ENCODE assay signal across 20 mouse cellular contexts in the genomic region with DNA sequence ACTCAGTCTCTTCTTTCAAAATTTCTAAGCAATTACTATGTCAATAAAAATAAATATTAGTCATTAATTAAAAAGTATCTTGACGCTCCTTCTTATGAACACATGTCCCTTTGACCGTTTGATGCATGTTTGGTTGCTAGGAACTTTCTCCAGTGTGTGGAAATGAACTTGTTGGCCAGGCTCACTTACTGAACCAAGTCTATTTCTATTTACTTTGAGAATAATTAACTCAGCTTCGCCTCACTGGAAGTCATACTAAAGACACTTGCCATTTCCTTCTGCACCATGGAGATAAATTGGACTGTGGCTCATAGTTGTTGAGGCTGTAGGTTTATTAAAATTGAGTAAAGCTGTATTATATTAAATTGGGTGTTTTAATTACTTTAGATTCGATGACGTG. TPM values are rescaled to one million over a fixed set of nuclear protein-coding genes. Genes with fewer than 3 reads are reported as not detected.
DNase-seq lines count a peak whose midpoint lies in the region; ATAC-seq and TF ChIP-seq lines count a peak whose summit lies in the region.
"Had no signal": no experiment of that assay in that cellular context is flagged by ENCODE, and none has a peak within 500 bp of the region (broad histone marks: within the 10 kb centered on the region; RNA-seq: fewer than 3 reads in every experiment).

No protein-coding gene starts in this region.

- no peaks in the 10 kb centered on the region for H3K4me1 ChIP-seq in kidney, embryonic 14.5 days (ENCODE audit: control insufficient read depth, insufficient read depth, low read length)
- no peaks in the 10 kb centered on the region for H3K4me1 ChIP-seq in kidney, embryonic 16.5 days (ENCODE audit: insufficient read depth, low read length)
- H3K4me1 ChIP-seq in kidney, embryonic 15.5 days, result peaks cover 5% of the 10 kb centered on the region; the same call in 1 of the 2 replicates
- H3K4me1 ChIP-seq: embryonic facial prominence, embryonic 13.5 days; forebrain, embryonic 12.5 days; heart, embryonic 13.5 days had no signal

- H3K9me3 ChIP-seq in kidney, embryonic 14.5 days (ENCODE audit: control insufficient read depth, low read length), result no peaks in the 10 kb centered on the region
- no peaks in the 10 kb centered on the region for H3K9me3 ChIP-seq in kidney, embryonic 16.5 days (ENCODE audit: low read length)
- H3K9me3 ChIP-seq in kidney, embryonic 15.5 days (replicated peaks), result no peaks in the 10 kb centered on the region
- H3K9me3 ChIP-seq: embryonic facial prominence, embryonic 13.5 days; forebrain, embryonic 12.5 days; heart, embryonic 13.5 days had no signal

- TF ChIP-seq CTCF in Patski (IDR thresholded peaks at IDR 0.05), result no peak

- POLR2A ChIA-PET in Patski (lab: Charles Lee), result no interaction called here

- WGBS in kidney, embryonic 14.5 days, result 78% methylated on average over 5 of the region's 5 CpGs
- 62% methylated on average over 5 of the region's 5 CpGs for WGBS in kidney, embryonic 16.5 days
- 72% methylated on average over 5 of the region's 5 CpGs for WGBS in kidney, embryonic 15.5 days

- no peaks in the 10 kb centered on the region for H3K36me3 ChIP-seq in kidney, embryonic 14.5 days (ENCODE audit: control insufficient read depth, insufficient read depth, low read length)
- H3K36me3 ChIP-seq in kidney, embryonic 16.5 days (ENCODE audit: insufficient read depth, low read length), result no peaks in the 10 kb centered on the region
- no peaks in the 10 kb centered on the region for H3K36me3 ChIP-seq in kidney, embryonic 15.5 days
- H3K36me3 ChIP-seq: embryonic facial prominence, embryonic 13.5 days; forebrain, embryonic 12.5 days; heart, embryonic 13.5 days had no signal

- CTCF ChIA-PET in Patski (lab: Charles Lee), result interaction anchor here (0.6 to 1.2 kb wide), 2 partner anchors 31 to 181 kb away, joined by 3 to 4 read pairs; no protein-coding TSS in a partner anchor

- peak; percentile 33 for DNase-seq in kidney, adult 11 months
- no peak for DNase-seq in Patski (ENCODE audit: low read depth, low spot score)
- peak; percentile 29 to 63 for DNase-seq in kidney, postnatal 36 days
- no peak for DNase-seq in adrenal gland, adult 2 months
- DNase-seq: adrenal gland, postnatal 25 days; cerebellum, adult 18-20 months; cerebellum, adult 9-11 months; cerebellum, postnatal 36 days; gastrocnemius, postnatal 10 days; heart, postnatal 36 days had no signal

- H3K4me3 ChIP-seq in kidney, embryonic 14.5 days (ENCODE audit: low read length), result no peak overlapping the region
- H3K4me3 ChIP-seq in kidney, embryonic 16.5 days (ENCODE audit: low read length), result no peak overlapping the region
- no peak overlapping the region for H3K4me3 ChIP-seq in kidney, embryonic 15.5 days (replicated peaks)
- H3K4me3 ChIP-seq: embryonic facial prominence, embryonic 13.5 days; forebrain, embryonic 12.5 days; heart, embryonic 13.5 days had no signal

- no peak overlapping the region for H3K4me2 ChIP-seq in kidney, embryonic 14.5 days (replicated peaks; ENCODE audit: low read depth, low read length)
- no peak overlapping the region for H3K4me2 ChIP-seq in kidney, embryonic 16.5 days (replicated peaks; ENCODE audit: low read depth, low read length)
- no peak overlapping the region for H3K4me2 ChIP-seq in kidney, embryonic 15.5 days
- H3K4me2 ChIP-seq: embryonic facial prominence, embryonic 13.5 days; forebrain, embryonic 12.5 days; heart, embryonic 13.5 days had no signal

- H3K27ac ChIP-seq in kidney, embryonic 14.5 days (ENCODE audit: low read depth, low read length), result no peak overlapping the region
- no peak overlapping the region for H3K27ac ChIP-seq in kidney, embryonic 16.5 days (ENCODE audit: low read length)
- H3K27ac ChIP-seq in kidney, embryonic 15.5 days, result no peak overlapping the region
- H3K27ac ChIP-seq: embryonic facial prominence, embryonic 13.5 days; forebrain, embryonic 12.5 days; heart, embryonic 13.5 days had no signal

- H3K9ac ChIP-seq in kidney, embryonic 14.5 days (ENCODE audit: low read depth, low read length), result no peak overlapping the region
- no peak overlapping the region for H3K9ac ChIP-seq in kidney, embryonic 16.5 days (replicated peaks; ENCODE audit: low read length)
- H3K9ac ChIP-seq in kidney, embryonic 15.5 days, result no peak overlapping the region
- H3K9ac ChIP-seq: embryonic facial prominence, embryonic 13.5 days; forebrain, embryonic 12.5 days; heart, embryonic 13.5 days had no signal

- no peaks in the 10 kb centered on the region for H3K27me3 ChIP-seq in kidney, embryonic 14.5 days (ENCODE audit: control insufficient read depth, insufficient read depth, low read length)
- no peaks in the 10 kb centered on the region for H3K27me3 ChIP-seq in kidney, embryonic 16.5 days (ENCODE audit: insufficient read depth, low read length)
- H3K27me3 ChIP-seq in kidney, embryonic 15.5 days, result no peaks in the 10 kb centered on the region
- no peaks in the 10 kb centered on the region for H3K27me3 ChIP-seq in Patski
- H3K27me3 ChIP-seq: embryonic facial prominence, embryonic 13.5 days; forebrain, embryonic 12.5 days; heart, embryonic 13.5 days had no signal

- no peak for ATAC-seq in kidney, embryonic 14.5 days (ENCODE audit: low FRiP score, low TSS enrichment)
- peak; percentile 57; the same call in 1 of the 2 replicates for ATAC-seq in kidney, embryonic 16.5 days (ENCODE audit: low FRiP score, low TSS enrichment)
- no peak for ATAC-seq in kidney, embryonic 15.5 days (replicated peaks; ENCODE audit: low FRiP score)
- ATAC-seq in Patski, result peak; percentile 54
- ATAC-seq: activated CD4-positive, CD25-positive, alpha-beta regulatory T cell, adult 4 months; forebrain, embryonic 16.5 days had no signal

- in situ Hi-C loops in Patski (cut with MboI; ENCODE audit: low pct_unique_long_range_greater_than_20kb), result no loop called here

RNA-seq across cellular contexts. Expression of gene Shld1, which starts 46.2 kb away (rescaled TPM):
- 17.3 and 18.2 TPM in 2 replicates for polyA plus RNA-seq in kidney, embryonic 14.5 days (2014; fragmentation: Nextera tagmentation; extraction: Ambion mirVana)
- 13.0 and 14.5 TPM in 2 replicates for polyA plus RNA-seq in kidney, embryonic 16.5 days (2015; fragmentation: Nextera tagmentation; extraction: Ambion mirVana)
- polyA plus RNA-seq in kidney, embryonic 15.5 days (2015; fragmentation: Nextera tagmentation; extraction: Ambion mirVana), result 15.2 and 16.2 TPM in 2 replicates
- 6.2 TPM for polyA plus RNA-seq in Patski (2021)
- total RNA-seq in adrenal gland, adult 2 months (2021), result 1 to 10 TPM; 6.6 to 8.0 TPM
- polyA plus RNA-seq in adrenal gland, adult 2 months (2012; rRNA removed), result 10.1 and 10.3 TPM in 2 replicates

RNA-seq across cellular contexts. Expression of gene Chgb, which starts 48.1 kb away (rescaled TPM):
- polyA plus RNA-seq in kidney, embryonic 14.5 days (2014; fragmentation: Nextera tagmentation; extraction: Ambion mirVana), result 0.13 and 0.32 TPM in 2 replicates
- polyA plus RNA-seq in kidney, embryonic 16.5 days (2015; fragmentation: Nextera tagmentation; extraction: Ambion mirVana), result 4.9 and 9.7 TPM in 2 replicates
- 4.3 and 31.0 TPM in 2 replicates for polyA plus RNA-seq in kidney, embryonic 15.5 days (2015; fragmentation: Nextera tagmentation; extraction: Ambion mirVana)
- 0.22 TPM for polyA plus RNA-seq in Patski (2021)
- 1,000 to 10,000 TPM; 1,607 to 2,510 TPM for total RNA-seq in adrenal gland, adult 2 months (2021)
- polyA plus RNA-seq in adrenal gland, adult 2 months (2012; rRNA removed), result 148 and 289 TPM in 2 replicates
- total RNA-seq: MEL had no signal
- polyA plus RNA-seq: gonadal fat pad, adult 2 months had no signal

Comparison
In these comparisons a context has a peak if more than half of its experiments do, and no peak if none do; other contexts are left out.
1. ATAC-seq: peak in kidney, embryonic 16.5 days (single experiment) and Patski (single experiment); none in kidney, embryonic 14.5 days (single experiment) and kidney, embryonic 15.5 days (single experiment).
2. DNase-seq: peak in kidney, adult 11 months (single experiment) and kidney, postnatal 36 days (2 of 2); none in Patski (single experiment) and adrenal gland, adult 2 months (single experiment).